Mouse (Mus musculus) kidney, postnatal 36 days (tissue): ENCODE measurements at regions not wholly inside any gene's neighbourhood (a gene's known extent, or its start where the extent isn't known, plus 50 kb on each side); places are given as distances from the start of the nearest gene placed in this dataset.
A peak's percentile ranks its signal among the peaks of the same experiment; 100 is the strongest.

Source experiments
- DNase-seq, 2 experiments: peaks; one replicate each; pipeline ENCODE4 v3.0.0; 2021 to 2022; ENCODE audit warnings: mixed read lengths in 2 of 2

- no peak for DNase-seq
Observed at GRCm38 (mm10) chr2:56083226-56083625, 647.5 kb downstream of the Kcnj3 start.

- DNase-seq = no peak
Observed at GRCm38 (mm10) chr2:56109531-56109930, 673.8 kb downstream of the Kcnj3 start.

DNA sequence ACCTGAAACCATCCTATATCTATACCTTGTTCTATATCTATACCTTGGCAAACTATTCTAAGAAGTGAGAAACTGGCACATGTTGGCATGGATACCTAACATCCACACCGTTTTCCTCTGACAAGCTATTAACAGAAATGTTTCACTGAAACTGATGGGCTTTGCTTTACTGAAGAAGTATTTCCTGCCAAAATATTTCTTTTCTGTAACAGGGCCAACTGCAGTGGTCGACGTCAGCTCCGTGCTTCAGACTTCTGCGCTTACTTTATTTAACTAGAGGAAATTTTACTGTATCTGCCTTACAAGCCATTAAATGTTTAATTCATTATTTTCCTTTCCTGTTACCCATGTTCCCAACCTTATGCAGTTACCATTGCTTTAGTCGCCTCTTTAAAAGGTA lies 674.2 kb downstream of the Kcnj3 start:
- DNase-seq = no peak

GRCm38 (mm10) chr2:56114469-56114868 lies 678.7 kb downstream of the Kcnj3 start:
- DNase-seq = peak; percentile 1 to 23

DNA sequence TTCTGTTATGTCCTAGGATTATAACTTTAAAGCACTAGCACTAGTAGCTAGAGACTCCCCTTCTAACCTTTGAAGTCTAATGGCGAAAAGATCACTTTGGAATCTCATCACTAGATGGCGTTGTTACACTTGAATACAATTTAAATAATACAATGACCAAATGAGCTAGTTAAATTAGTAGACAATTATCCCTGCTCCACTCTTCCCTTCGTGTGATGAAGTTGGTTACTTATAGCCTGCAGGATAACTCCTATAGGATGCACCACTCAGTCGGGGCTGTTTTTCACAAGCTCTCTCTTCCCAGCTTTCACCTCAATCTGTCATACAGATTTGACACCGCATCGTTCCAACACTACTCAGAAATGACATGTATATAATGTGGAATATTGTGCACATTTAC lies 683.6 kb downstream of the Kcnj3 start:
- DNase-seq = peak in 1 of 2 experiments; percentile 9

DNA sequence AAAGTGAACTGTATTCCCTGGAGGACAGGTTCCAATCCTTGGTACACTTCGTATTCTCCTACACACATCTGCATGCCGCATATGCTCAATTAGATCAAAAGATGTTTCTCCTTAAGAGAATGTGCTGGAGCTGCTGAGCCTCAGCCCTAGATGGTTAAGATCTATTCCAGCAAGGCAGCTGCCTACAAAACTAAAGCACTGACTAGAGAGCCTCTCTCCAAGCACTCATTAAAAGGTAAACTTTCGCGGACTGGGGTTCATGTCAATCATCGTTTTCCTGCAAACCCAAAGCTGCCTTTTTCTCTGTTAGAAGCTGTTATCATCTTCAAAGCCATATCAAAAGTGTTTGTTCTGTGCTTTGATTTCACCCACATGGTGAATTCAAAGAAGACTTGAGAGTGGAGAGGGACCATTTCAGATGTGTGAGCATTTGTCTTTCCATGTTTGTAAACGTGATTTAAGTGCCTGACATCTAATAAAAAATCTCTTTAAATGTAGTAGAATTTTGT lies 711.4 kb downstream of the Kcnj3 start:
- DNase-seq = no peak

DNA sequence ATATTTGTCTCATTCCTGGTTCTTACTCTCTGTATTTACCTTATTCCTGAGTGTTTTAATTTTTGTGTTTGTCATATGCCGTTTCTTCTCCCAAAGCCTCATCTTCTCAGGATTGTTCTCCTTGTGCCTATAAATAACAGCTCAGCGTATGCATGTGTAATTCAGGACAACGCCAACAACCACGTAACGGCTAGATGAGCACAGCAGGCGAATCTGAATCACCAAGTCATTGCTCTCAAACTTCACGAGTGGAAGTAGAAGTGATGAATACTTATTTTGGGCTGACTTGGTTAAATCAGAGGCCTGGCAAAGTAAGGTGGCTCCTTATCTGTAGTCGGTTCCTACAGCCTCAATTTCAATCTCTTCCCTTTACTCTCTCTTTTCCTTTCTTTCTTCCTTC lies 760.7 kb downstream of the Kcnj3 start:
- DNase-seq = no peak

DNA sequence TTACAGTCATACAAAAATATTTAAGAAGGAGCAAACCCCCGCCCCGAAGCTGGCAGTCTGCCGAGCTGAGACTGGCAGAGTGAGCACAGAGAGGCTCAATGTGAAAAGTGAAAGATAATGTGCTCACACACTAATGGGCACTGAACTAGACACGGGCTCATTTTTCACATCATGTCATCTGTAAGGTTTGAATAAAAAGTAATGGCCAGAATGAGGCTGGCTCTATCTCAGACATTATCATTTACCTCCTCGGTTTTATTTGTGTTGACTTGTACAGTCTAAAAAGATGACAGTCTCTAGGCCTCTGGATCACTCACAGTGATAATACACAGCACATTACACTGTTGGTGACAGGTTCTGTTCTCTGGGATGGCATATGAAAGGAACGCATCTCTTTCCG lies 791.7 kb downstream of the Kcnj3 start:
- no peak for DNase-seq

- no peak for DNase-seq
Observed at GRCm38 (mm10) chr2:56233042-56233441, 797.3 kb downstream of the Kcnj3 start.

DNA sequence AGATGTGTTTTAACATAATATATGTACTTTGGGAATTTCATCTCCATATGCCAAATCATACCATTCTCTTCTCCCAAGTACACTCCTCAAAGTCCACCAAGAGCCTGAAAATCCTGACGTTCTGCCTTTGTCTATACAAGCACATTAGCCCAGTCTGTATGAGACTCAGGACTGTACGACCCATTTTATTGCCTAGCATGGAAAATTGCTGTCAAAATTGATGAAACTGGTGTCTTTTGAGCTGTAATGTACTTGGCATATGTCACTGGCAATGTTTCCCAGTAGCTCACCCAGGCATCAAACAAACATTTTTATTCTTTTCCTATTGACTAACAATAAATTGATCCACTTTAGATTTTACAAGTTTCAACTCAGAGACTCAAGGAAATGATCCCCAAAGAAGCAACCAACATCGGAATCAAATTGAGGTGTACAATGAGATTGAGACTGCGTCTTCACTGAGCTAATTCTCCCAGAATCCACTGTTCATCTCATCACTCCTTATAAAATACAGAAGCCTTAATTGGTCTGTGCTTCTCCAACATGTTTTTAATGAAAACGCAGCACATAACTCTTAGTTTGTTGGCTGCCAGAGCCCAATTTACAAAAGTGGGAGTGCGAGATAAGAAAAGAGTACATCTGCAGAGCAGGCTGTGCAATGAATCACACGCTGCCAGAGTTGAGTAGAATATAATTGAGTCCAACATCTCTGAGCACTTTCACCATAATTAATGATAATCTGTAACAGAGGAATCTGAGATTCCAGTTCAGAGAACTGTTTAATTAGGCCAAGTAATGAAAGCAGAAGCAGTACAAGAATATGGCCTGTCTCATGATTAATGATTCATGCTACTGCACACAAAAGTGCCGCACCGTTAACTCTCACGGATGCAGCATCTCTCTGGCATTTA lies 821.5 kb downstream of the Kcnj3 start:
- no peak for DNase-seq

DNA sequence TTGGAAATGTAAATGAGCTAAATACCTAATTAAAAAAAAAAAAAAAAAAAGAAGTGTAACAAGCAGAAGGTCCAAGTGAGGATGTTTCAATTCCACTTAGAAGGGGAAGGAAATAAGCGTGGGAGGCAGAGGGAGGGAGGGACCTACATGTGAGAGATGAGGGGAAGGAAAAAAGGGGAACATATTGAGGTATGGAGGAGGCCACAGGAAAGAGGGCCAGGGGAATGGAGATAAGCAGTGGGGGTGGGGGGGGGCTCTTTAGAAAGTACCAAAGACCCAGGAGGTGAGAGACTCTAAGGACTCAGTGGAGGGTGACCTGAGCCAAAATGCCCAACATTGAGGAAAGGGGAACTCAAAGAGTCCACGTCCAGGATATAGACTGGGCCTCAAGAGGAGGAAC lies 818.9 kb downstream of the Nr4a2 start:
- DNase-seq = no peak

GRCm38 (mm10) chr2:56321692-56322091 lies 802.1 kb downstream of the Nr4a2 start:
- DNase-seq = no peak

- no peak for DNase-seq
Observed at GRCm38 (mm10) chr2:56322508-56322907, 801.3 kb downstream of the Nr4a2 start.

GRCm38 (mm10) chr2:56335974-56336373 lies 787.8 kb downstream of the Nr4a2 start:
- DNase-seq = no peak

GRCm38 (mm10) chr2:56364065-56364464 lies 759.7 kb downstream of the Nr4a2 start:
- no peak for DNase-seq
